Mouse (Mus musculus) cerebellum, adult 2 months (tissue): Measurements from ENCODE around the gene Kbtbd12.

Source experiments
- CTCF ChIP-seq: fragments of 200-500 bp; IDR thresholded peaks from 2 replicates; pipeline ENCODE4 v1.5.1; 2011; ENCODE audit warnings: low read depth, mild to moderate bottlenecking, control low read depth, low read length, moderate library complexity, borderline replicate concordance; ENCODE audit not compliant: insufficient read depth
- POLR2A ChIP-seq: fragments of 200-500 bp; IDR thresholded peaks from 2 replicates; pipeline ENCODE4 v1.6.1; 2011; ENCODE audit warnings: low read length, control low read depth, borderline replicate concordance; ENCODE audit not compliant: insufficient read depth

GRCm38 (mm10) chr6:88638917-88639316 lies 1.2 kb upstream of the Kbtbd12 start:
- TF ChIP-seq CTCF (no peak), POLR2A (no peak)
